Mouse (Mus musculus) forebrain, postnatal 0 days (tissue): ENCODE measurements at regions not wholly inside any gene's neighbourhood (a gene's known extent, or its start where the extent isn't known, plus 50 kb on each side); places are given as distances from the start of the nearest gene placed in this dataset.

ENCODE experiments used
- ATAC-seq: fragments of 200-750 bp; cut with Nextera tagmentation; 2 replicates; pipeline ENCODE4 v1.8.0; 2017; ENCODE audit warnings: mild to moderate bottlenecking, moderate library complexity
- DNase-seq: peaks from one replicate; pipeline ENCODE4 v3.0.0-alpha.2; 2015
- H3K27ac ChIP-seq: fragments of 300-500 bp; sonication (generic); 2 replicates; pipeline ENCODE4 v1.5.1; 2014; ENCODE audit warnings: low read depth, mild to moderate bottlenecking, antibody characterized with exemption, low read length, moderate library complexity, mixed read lengths
- H3K27me3 ChIP-seq: fragments of 300-500 bp; sonication (generic); 2 replicates; pipeline ENCODE4 v1.6.1; 2014; ENCODE audit warnings: mild to moderate bottlenecking, low read length, mixed read lengths; ENCODE audit not compliant: insufficient read depth
- H3K36me3 ChIP-seq: fragments of 300-500 bp; sonication (generic); 2 replicates; pipeline ENCODE4 v1.6.1; 2014; ENCODE audit warnings: mild to moderate bottlenecking, moderate library complexity; ENCODE audit not compliant: insufficient read depth
- H3K4me1 ChIP-seq: fragments of 300-500 bp; sonication (generic); 2 replicates; pipeline ENCODE4 v1.6.1; 2014; ENCODE audit warnings: antibody characterized with exemption; ENCODE audit not compliant: insufficient read depth
- H3K4me2 ChIP-seq: fragments of 300-500 bp; sonication (generic); 2 replicates; pipeline ENCODE4 v1.6.1; 2014; ENCODE audit warnings: low read depth, mild to moderate bottlenecking, moderate library complexity
- H3K4me3 ChIP-seq: fragments of 300-500 bp; sonication (generic); 2 replicates; pipeline ENCODE4 v1.5.1; 2014; ENCODE audit warnings: low read depth, low read length, mixed read lengths
- H3K9ac ChIP-seq: fragments of 300-500 bp; sonication (generic); 2 replicates; pipeline ENCODE4 v1.6.1; 2014; ENCODE audit warnings: mild to moderate bottlenecking
- H3K9me3 ChIP-seq: fragments of 300-500 bp; sonication (generic); 2 replicates; pipeline ENCODE4 v1.6.1; 2016; ENCODE audit warnings: low read length
- CTCF ChIP-seq: sonication (generic); IDR thresholded peaks from 2 replicates; pipeline ENCODE4 v1.5.1; 2016; ENCODE audit warnings: antibody characterized with exemption, control low read depth, low read depth
- WGBS: fragments of 180-500 bp; shearing (Covaris S2); extraction: QIAGEN DNeasy Blood & Tissue Kit; methylation state at CpG from one replicate; pipeline ENCODE4 v1.1.7; 2014; 5-methylcytosine and 5-hydroxymethylcytosine counted together

DNA sequence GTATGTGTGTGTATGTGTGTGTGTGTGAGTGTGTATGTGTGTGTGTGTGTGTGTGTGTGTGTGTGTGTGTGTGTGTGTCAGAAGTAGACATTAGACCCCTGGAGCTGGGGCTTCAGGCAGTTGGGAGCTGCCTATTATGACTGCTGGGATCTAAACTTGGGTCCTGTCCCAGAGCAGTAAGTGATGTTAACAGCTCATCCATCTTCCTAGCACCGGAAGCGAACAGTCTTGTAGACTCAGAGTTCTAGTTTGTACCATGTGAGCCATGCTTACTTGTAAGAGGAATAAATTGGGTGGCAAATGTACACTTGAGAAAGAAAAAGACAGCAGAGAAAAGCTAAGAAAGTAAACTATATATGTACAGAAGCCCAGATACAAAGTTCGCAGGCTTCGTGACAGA is 422.2 kb downstream of the Actr3 start:
- Histone ChIP-seq H3K4me3 (no peak overlapping the region), H3K9ac (no peak overlapping the region), H3K4me1 (no peaks in the 10 kb centered on the region), H3K4me2 (no peak overlapping the region), H3K27me3 (no peaks in the 10 kb centered on the region), H3K36me3 (no peaks in the 10 kb centered on the region), H3K9me3 (no peaks in the 10 kb centered on the region), H3K27ac (no peak overlapping the region)
- ATAC-seq (no peak), DNase-seq (no peak)
- TF ChIP-seq CTCF = no peak
- WGBS = 90% methylated on average over 4 of the region's 4 CpGs

DNA sequence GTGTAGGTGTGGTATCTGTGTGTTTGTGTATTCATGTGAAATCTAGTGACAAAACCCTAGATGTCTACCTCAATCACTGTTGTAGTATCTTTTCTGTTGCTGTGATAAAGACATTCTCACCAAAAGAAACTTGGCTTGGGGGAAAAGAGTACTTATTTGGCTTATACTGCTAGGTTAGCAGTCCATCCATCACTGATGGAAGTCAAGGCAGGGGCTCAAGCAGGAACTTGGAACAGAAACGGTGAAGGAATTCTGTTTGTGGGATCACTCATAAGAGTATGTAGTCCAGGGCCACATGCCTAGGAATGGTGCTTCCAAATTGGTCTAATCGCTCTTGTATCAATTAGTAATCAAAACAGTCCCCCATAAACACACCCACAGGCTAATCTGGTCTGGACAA is 423.6 kb downstream of the Actr3 start:
- H3K4me1 ChIP-seq = no peaks in the 10 kb centered on the region
- ATAC-seq = no peak
- no peaks in the 10 kb centered on the region for H3K9me3 ChIP-seq
- H3K27me3 ChIP-seq = no peaks in the 10 kb centered on the region
- H3K9ac ChIP-seq = no peak overlapping the region
- no peak overlapping the region for H3K4me3 ChIP-seq
- no peak overlapping the region for H3K27ac ChIP-seq
- no peak overlapping the region for H3K4me2 ChIP-seq
- DNase-seq = no peak
- WGBS = 94% methylated on average over 2 of the region's 2 CpGs
- no peak for TF ChIP-seq CTCF
- H3K36me3 ChIP-seq = no peaks in the 10 kb centered on the region

DNA sequence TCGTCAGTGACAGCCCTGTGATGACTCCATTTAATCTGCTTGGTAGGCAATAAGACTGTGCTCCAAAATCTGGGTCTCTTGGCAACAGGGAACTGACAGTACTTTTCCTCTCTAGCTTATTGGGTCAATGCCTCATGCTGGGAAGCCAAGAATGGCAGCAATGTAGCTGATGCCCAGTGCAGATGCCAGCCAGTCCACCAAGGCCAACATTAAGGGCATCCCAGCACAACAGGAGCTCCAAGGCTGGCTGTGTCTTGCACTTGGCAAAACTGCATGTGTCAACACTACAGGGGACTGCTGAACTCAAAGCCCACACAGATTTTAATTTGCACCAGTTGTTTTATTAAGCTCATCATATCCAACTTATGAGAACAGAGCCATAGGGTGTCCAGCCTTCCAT is 437.9 kb downstream of the Actr3 start:
- H3K4me2 ChIP-seq = no peak overlapping the region
- 19% methylated on average over 1 of the region's 1 CpGs for WGBS
- H3K9ac ChIP-seq = no peak overlapping the region
- no peaks in the 10 kb centered on the region for H3K27me3 ChIP-seq
- TF ChIP-seq CTCF = no peak
- DNase-seq (no peak), ATAC-seq (no peak)
- no peak overlapping the region for H3K4me3 ChIP-seq
- no peaks in the 10 kb centered on the region for H3K4me1 ChIP-seq
- no peaks in the 10 kb centered on the region for H3K36me3 ChIP-seq
- H3K9me3 ChIP-seq = no peaks in the 10 kb centered on the region
- no peak overlapping the region for H3K27ac ChIP-seq

- no peak for TF ChIP-seq CTCF
- Histone ChIP-seq H3K27ac (no peak overlapping the region), H3K9ac (no peak overlapping the region), H3K4me2 (no peak overlapping the region), H3K27me3 (no peaks in the 10 kb centered on the region), H3K36me3 (no peaks in the 10 kb centered on the region), H3K4me1 (no peaks in the 10 kb centered on the region), H3K4me3 (no peak overlapping the region), H3K9me3 (no peaks in the 10 kb centered on the region)
- no peak for ATAC-seq
- no peak for DNase-seq
Measured at GRCm38 (mm10) chr1:124950849-124951248, 484.7 kb downstream of the Actr3 start.

GRCm38 (mm10) chr1:124904373-124904772 is 531.2 kb downstream of the Actr3 start:
- no peak for DNase-seq
- H3K4me2 ChIP-seq = no peak overlapping the region
- H3K4me3 ChIP-seq = no peak overlapping the region
- TF ChIP-seq CTCF = no peak
- no peaks in the 10 kb centered on the region for H3K9me3 ChIP-seq
- no peaks in the 10 kb centered on the region for H3K36me3 ChIP-seq
- no peak for ATAC-seq
- no peaks in the 10 kb centered on the region for H3K4me1 ChIP-seq
- no peak overlapping the region for H3K27ac ChIP-seq
- no peaks in the 10 kb centered on the region for H3K27me3 ChIP-seq
- H3K9ac ChIP-seq = no peak overlapping the region

DNA sequence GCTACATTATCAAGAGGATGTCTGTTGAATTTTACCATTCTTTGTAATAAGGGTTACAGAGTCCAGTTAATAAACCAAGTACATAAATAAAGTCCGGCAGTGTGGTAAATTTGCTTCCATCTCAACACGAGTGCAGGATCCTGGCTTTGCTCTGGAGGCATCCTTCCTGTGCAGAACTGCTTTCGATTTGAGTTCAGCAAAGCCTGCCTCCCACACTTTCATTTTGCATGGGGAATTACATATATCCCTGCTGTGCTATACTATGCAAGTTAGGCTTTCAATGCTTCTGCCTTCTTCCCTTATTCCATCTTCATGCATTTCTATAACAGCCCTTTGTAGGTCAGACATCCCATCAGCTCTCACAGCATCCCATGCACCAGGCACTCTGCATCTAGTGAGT is 564.4 kb downstream of the Actr3 start:
- H3K4me1 ChIP-seq = no peaks in the 10 kb centered on the region
- no peak overlapping the region for H3K27ac ChIP-seq
- H3K4me3 ChIP-seq = no peak overlapping the region
- WGBS = 86% methylated on average over 3 of the region's 3 CpGs
- ATAC-seq = no peak
- DNase-seq = no peak
- no peaks in the 10 kb centered on the region for H3K27me3 ChIP-seq
- no peaks in the 10 kb centered on the region for H3K9me3 ChIP-seq
- no peak overlapping the region for H3K9ac ChIP-seq
- no peaks in the 10 kb centered on the region for H3K36me3 ChIP-seq
- TF ChIP-seq CTCF = no peak
- H3K4me2 ChIP-seq = no peak overlapping the region

- no peak for TF ChIP-seq CTCF
- no peak for ATAC-seq
- no peaks in the 10 kb centered on the region for H3K9me3 ChIP-seq
- H3K27ac ChIP-seq = no peak overlapping the region
- H3K9ac ChIP-seq = no peak overlapping the region
- H3K27me3 ChIP-seq = no peaks in the 10 kb centered on the region
- H3K4me2 ChIP-seq = no peak overlapping the region
- no peaks in the 10 kb centered on the region for H3K4me1 ChIP-seq
- H3K36me3 ChIP-seq = no peaks in the 10 kb centered on the region
- H3K4me3 ChIP-seq = no peak overlapping the region
- 72% methylated on average over 3 of the region's 3 CpGs for WGBS
- no peak for DNase-seq
Measured at GRCm38 (mm10) chr1:124866248-124866647, 569.3 kb downstream of the Actr3 start.

- H3K4me3 ChIP-seq = no peak overlapping the region
- WGBS = 47% methylated on average over 6 of the region's 6 CpGs
- H3K9ac ChIP-seq = no peak overlapping the region
- H3K27me3 ChIP-seq = no peaks in the 10 kb centered on the region
- H3K9me3 ChIP-seq = no peaks in the 10 kb centered on the region
- DNase-seq (peak; percentile 16), ATAC-seq (peak; percentile 34; the same call in 1 of the 2 replicates)
- H3K4me1 ChIP-seq = no peaks in the 10 kb centered on the region
- no peak for TF ChIP-seq CTCF
- H3K27ac ChIP-seq = no peak overlapping the region
- H3K4me2 ChIP-seq = peak overlapping the region; percentile 13; the same call in 1 of the 2 replicates
- no peaks in the 10 kb centered on the region for H3K36me3 ChIP-seq
Measured at GRCm38 (mm10) chr1:124845681-124846080, 589.8 kb downstream of the Actr3 start.
